Mouse (Mus musculus) heart, embryonic 14.5 days (tissue): ENCODE results near the gene Spdl1. TPM values are rescaled to one million over a fixed set of nuclear protein-coding genes. Genes with fewer than 3 reads are reported as not detected.
A peak's percentile ranks its signal among the peaks of the same experiment; 100 is the strongest.

Experiments
- ATAC-seq: fragments of 200-750 bp; cut with Nextera tagmentation; 2 replicates; pipeline ENCODE4 v1.8.0; 2017; ENCODE audit warnings: low read depth, moderate TSS enrichment; ENCODE audit not compliant: insufficient number of reproducible peaks, insufficient read depth, low FRiP score
- H3K27ac ChIP-seq, 2 experiments: fragments of 200-500 bp in 1 of 2; fragments of 300-500 bp in 1 of 2; sonication (generic) in 1 of 2; replicated peaks in 1 of 2; 2 replicates each; pipeline ENCODE4 v1.5.1; 2012 to 2014; ENCODE audit warnings: low read depth in 2 of 2, low read length in 2 of 2, control low read depth in 1 of 2, mild to moderate bottlenecking in 1 of 2, mixed read lengths in 1 of 2; ENCODE audit not compliant: control insufficient read depth in 1 of 2, insufficient read depth in 1 of 2
- H3K27me3 ChIP-seq: fragments of 300-500 bp; sonication (generic); 2 replicates; pipeline ENCODE4 v1.6.1; 2014; ENCODE audit warnings: mild to moderate bottlenecking, low read length, control low read depth; ENCODE audit not compliant: control insufficient read depth, insufficient read depth
- H3K36me3 ChIP-seq: fragments of 300-500 bp; sonication (generic); 2 replicates; pipeline ENCODE4 v1.6.1; 2014; ENCODE audit warnings: mild to moderate bottlenecking, control low read depth, low read length, mixed read lengths; ENCODE audit not compliant: control insufficient read depth, insufficient read depth
- H3K4me1 ChIP-seq, 2 experiments: fragments of 200-500 bp in 1 of 2; fragments of 300-500 bp in 1 of 2; sonication (generic) in 1 of 2; 2 replicates each; pipeline ENCODE4 v1.6.1; 2012 to 2014; ENCODE audit warnings: low read length in 2 of 2, control low read depth in 1 of 2, mixed read lengths in 1 of 2; ENCODE audit not compliant: control insufficient read depth in 2 of 2, insufficient read depth in 2 of 2
- H3K4me2 ChIP-seq: fragments of 300-500 bp; sonication (generic); 2 replicates; pipeline ENCODE4 v1.6.1; 2014; ENCODE audit warnings: mild to moderate bottlenecking, low read length
- H3K4me3 ChIP-seq, 2 experiments: fragments of 200-500 bp in 1 of 2; fragments of 300-500 bp in 1 of 2; sonication (generic) in 1 of 2; 2 replicates each; pipeline ENCODE4 v1.5.1; 2012 to 2014; ENCODE audit warnings: low read length in 2 of 2, mild to moderate bottlenecking in 2 of 2, control low read depth in 1 of 2, low read depth in 1 of 2, moderate library complexity in 1 of 2; ENCODE audit not compliant: control insufficient read depth in 1 of 2, insufficient read depth in 1 of 2
- H3K9ac ChIP-seq: fragments of 300-500 bp; sonication (generic); 2 replicates; pipeline ENCODE4 v1.6.1; 2014; ENCODE audit warnings: mild to moderate bottlenecking, low read length
- H3K9me3 ChIP-seq: fragments of 300-500 bp; sonication (generic); 2 replicates; pipeline ENCODE4 v1.6.1; 2016; ENCODE audit warnings: low read length, control low read depth; ENCODE audit not compliant: control insufficient read depth
- WGBS: fragments of 180-500 bp; shearing (Covaris S2); extraction: QIAGEN DNeasy Blood & Tissue Kit; methylation state at CpG from one replicate; pipeline ENCODE4 v1.1.7; 2014; 5-methylcytosine and 5-hydroxymethylcytosine counted together
- polyA plus RNA-seq: library from polyadenylated mRNA; unstranded; fragments of >200 nt; fragmentation: Nextera tagmentation; extraction: Ambion mirVana; gene quantifications from 2 replicates; pipeline ENCODE4 v1.2.1, GENCODE M21; 2014

The Spdl1 gene
- polyA plus RNA-seq, 1 experiment from 2014 or later = 13.1 TPM

- Histone ChIP-seq H3K4me1 (no peaks in the 10 kb centered on the region), H3K9ac (no peak overlapping the region), H3K27ac (no peak overlapping the region), H3K9me3 (no peaks in the 10 kb centered on the region), H3K27me3 (no peaks in the 10 kb centered on the region), H3K4me2 (no peak overlapping the region), H3K36me3 (no peaks in the 10 kb centered on the region), H3K4me3 (no peak overlapping the region)
- 64% methylated on average over 3 of the region's 3 CpGs for WGBS
- ATAC-seq = no peak
These were observed 32.4 kb upstream of the Spdl1 start for GRCm38 (mm10) chr11:34865741-34866270.

GRCm38 (mm10) chr11:34865181-34865580, 31.7 kb upstream of the Spdl1 start:
- Histone ChIP-seq H3K27ac (no peak overlapping the region), H3K9me3 (no peaks in the 10 kb centered on the region), H3K4me2 (no peak overlapping the region), H3K36me3 (no peaks in the 10 kb centered on the region), H3K4me3 (no peak overlapping the region), H3K9ac (no peak overlapping the region), H3K4me1 (no peaks in the 10 kb centered on the region), H3K27me3 (no peaks in the 10 kb centered on the region)
- no peak for ATAC-seq
- WGBS = 82% methylated on average over 14 of the region's 14 CpGs

GRCm38 (mm10) chr11:34856652-34857051, 23.2 kb upstream of the Spdl1 start:
- no peaks in the 10 kb centered on the region for H3K4me1 ChIP-seq
- no peaks in the 10 kb centered on the region for H3K9me3 ChIP-seq
- ATAC-seq = no peak
- H3K36me3 ChIP-seq = no peaks in the 10 kb centered on the region
- H3K4me3 ChIP-seq = no peak overlapping the region
- H3K27me3 ChIP-seq = no peaks in the 10 kb centered on the region
- no peak overlapping the region for H3K4me2 ChIP-seq
- WGBS = 29% methylated on average over 3 of the region's 3 CpGs
- H3K27ac ChIP-seq = no peak overlapping the region
- no peak overlapping the region for H3K9ac ChIP-seq

- Histone ChIP-seq H3K36me3 (no peaks in the 10 kb centered on the region), H3K4me1 (peaks cover 0 to 5% of the 10 kb centered on the region in 2 experiments; a peak in 2 of 4 replicates), H3K9ac (no peak overlapping the region), H3K27me3 (no peaks in the 10 kb centered on the region), H3K9me3 (no peaks in the 10 kb centered on the region), H3K4me2 (peak overlapping the region; percentile 58), H3K4me3 (peak overlapping the region; percentile 8 to 14; a peak in 3 of 4 replicates), H3K27ac (peak overlapping the region; percentile 11 to 12; a peak in 2 of 4 replicates)
- WGBS = 69% methylated on average over 5 of the region's 5 CpGs
- ATAC-seq = no peak
These were observed 12.8 kb upstream of the Spdl1 start for GRCm38 (mm10) chr11:34846268-34846652.

- 13% methylated on average over 22 of the region's 22 CpGs for WGBS
- Histone ChIP-seq H3K36me3 (no peaks in the 10 kb centered on the region), H3K27ac (peak overlapping the region; percentile 11 to 20; a peak in 2 of 4 replicates), H3K9ac (no peak overlapping the region), H3K9me3 (no peaks in the 10 kb centered on the region), H3K27me3 (no peaks in the 10 kb centered on the region), H3K4me2 (peak overlapping the region; percentile 58), H3K4me3 (peak overlapping the region; percentile 8 to 14; a peak in 3 of 4 replicates), H3K4me1 (peaks cover 0 to 5% of the 10 kb centered on the region in 2 experiments; a peak in 2 of 4 replicates)
- peak; percentile 59 for ATAC-seq
These were observed 12.3 kb upstream of the Spdl1 start for GRCm38 (mm10) chr11:34845567-34846267.

GRCm38 (mm10) chr11:34843517-34843916, 10.1 kb upstream of the Spdl1 start:
- Histone ChIP-seq H3K27ac (no peak overlapping the region), H3K4me1 (peaks cover 0 to 5% of the 10 kb centered on the region in 2 experiments; a peak in 2 of 4 replicates), H3K4me3 (no peak overlapping the region), H3K9me3 (no peaks in the 10 kb centered on the region), H3K27me3 (no peaks in the 10 kb centered on the region), H3K9ac (no peak overlapping the region), H3K4me2 (no peak overlapping the region), H3K36me3 (no peaks in the 10 kb centered on the region)
- WGBS = 30% methylated on average over 5 of the region's 5 CpGs
- ATAC-seq = no peak

GRCm38 (mm10) chr11:34840283-34840682, 6.8 kb upstream of the Spdl1 start:
- Histone ChIP-seq H3K9ac (no peak overlapping the region), H3K27me3 (no peaks in the 10 kb centered on the region), H3K4me2 (no peak overlapping the region), H3K4me3 (no peak overlapping the region), H3K36me3 (no peaks in the 10 kb centered on the region), H3K4me1 (no peaks in the 10 kb centered on the region; a peak in 1 of 4 replicates), H3K9me3 (no peaks in the 10 kb centered on the region), H3K27ac (no peak overlapping the region)
- WGBS = 28% methylated on average over 5 of the region's 5 CpGs
- ATAC-seq = no peak
